Mouse (Mus musculus): ENCODE results near the gene Tnfrsf25. TPM values are rescaled to one million over a fixed set of nuclear protein-coding genes. Genes with fewer than 3 reads are reported as not detected.
A peak's percentile ranks its signal among the peaks of the same experiment; 100 is the strongest.

Gene Tnfrsf25
- total and polyA plus RNA-seq, 2 experiments from 2014 or later, result 0.19 to 1.4 TPM

GRCm38 (mm10) chr4:152100541-152100940 is 15.2 kb upstream of the Tnfrsf25 start:
- Histone ChIP-seq H3K4me2 (ENCODE audit: low read depth) (no peak overlapping the region), H3K9ac (no peak overlapping the region), H3K4me3 (ENCODE audit: low read depth, low read length) (no peak overlapping the region), H3K36me3 (ENCODE audit: insufficient read depth) (peaks cover 17% of the 10 kb centered on the region), H3K27ac (ENCODE audit: low read depth, low read length) (no peak overlapping the region), H3K9me3 (ENCODE audit: low read length) (no peaks in the 10 kb centered on the region), H3K27me3 (ENCODE audit: insufficient read depth, low read length) (no peaks in the 10 kb centered on the region), H3K4me1 (ENCODE audit: insufficient read depth) (no peaks in the 10 kb centered on the region)
- TF ChIP-seq CTCF (IDR thresholded peaks at IDR 0.05; ENCODE audit: low read depth), result no peak
- DNase-seq (no peak), ATAC-seq (no peak)
- 81% methylated on average over 11 of the region's 11 CpGs for WGBS

GRCm38 (mm10) chr4:152101081-152101653 is 14.6 kb upstream of the Tnfrsf25 start:
- no peak for TF ChIP-seq CTCF (IDR thresholded peaks at IDR 0.05; ENCODE audit: low read depth)
- DNase-seq (no peak), ATAC-seq (no peak)
- Histone ChIP-seq H3K27me3 (ENCODE audit: insufficient read depth, low read length) (no peaks in the 10 kb centered on the region), H3K9me3 (ENCODE audit: low read length) (no peaks in the 10 kb centered on the region), H3K9ac (no peak overlapping the region), H3K4me2 (ENCODE audit: low read depth) (no peak overlapping the region), H3K36me3 (ENCODE audit: insufficient read depth) (peaks cover 17% of the 10 kb centered on the region), H3K27ac (ENCODE audit: low read depth, low read length) (no peak overlapping the region), H3K4me3 (ENCODE audit: low read depth, low read length) (no peak overlapping the region), H3K4me1 (ENCODE audit: insufficient read depth) (no peaks in the 10 kb centered on the region)
- WGBS, result 82% methylated on average over 7 of the region's 7 CpGs

- Histone ChIP-seq H3K4me1 (ENCODE audit: insufficient read depth) (no peaks in the 10 kb centered on the region), H3K27ac (ENCODE audit: low read depth, low read length) (no peak overlapping the region), H3K27me3 (ENCODE audit: insufficient read depth, low read length) (no peaks in the 10 kb centered on the region), H3K4me2 (ENCODE audit: low read depth) (no peak overlapping the region), H3K4me3 (ENCODE audit: low read depth, low read length) (no peak overlapping the region), H3K9ac (no peak overlapping the region), H3K9me3 (ENCODE audit: low read length) (no peaks in the 10 kb centered on the region), H3K36me3 (ENCODE audit: insufficient read depth) (peaks cover 17% of the 10 kb centered on the region)
- WGBS, result 93% methylated on average over 16 of the region's 16 CpGs
- no peak for DNase-seq
- TF ChIP-seq CTCF (IDR thresholded peaks at IDR 0.05; ENCODE audit: low read depth), result no peak
- ATAC-seq, result no peak
Observed at GRCm38 (mm10) chr4:152101921-152102320, 13.8 kb upstream of the Tnfrsf25 start.

GRCm38 (mm10) chr4:152103025-152103424 is 12.7 kb upstream of the Tnfrsf25 start:
- Histone ChIP-seq H3K4me3 (ENCODE audit: low read depth, low read length) (no peak overlapping the region), H3K4me1 (ENCODE audit: insufficient read depth) (peaks cover 3% of the 10 kb centered on the region), H3K27me3 (ENCODE audit: insufficient read depth, low read length) (no peaks in the 10 kb centered on the region), H3K27ac (ENCODE audit: low read depth, low read length) (no peak overlapping the region), H3K9ac (no peak overlapping the region), H3K36me3 (ENCODE audit: insufficient read depth) (peaks cover 17% of the 10 kb centered on the region), H3K4me2 (ENCODE audit: low read depth) (no peak overlapping the region), H3K9me3 (ENCODE audit: low read length) (no peaks in the 10 kb centered on the region)
- peak; percentile 82 for TF ChIP-seq CTCF (IDR thresholded peaks at IDR 0.05; ENCODE audit: low read depth)
- DNase-seq (peak; percentile 53), ATAC-seq (no peak)
- 41% methylated on average over 7 of the region's 7 CpGs for WGBS

- H3K4me2 ChIP-seq (ENCODE audit: low read depth), result no peak overlapping the region
- peaks cover 13% of the 10 kb centered on the region for H3K4me1 ChIP-seq (ENCODE audit: insufficient read depth)
- H3K4me3 ChIP-seq (ENCODE audit: low read depth, low read length), result no peak overlapping the region
- H3K27me3 ChIP-seq (ENCODE audit: insufficient read depth, low read length), result no peaks in the 10 kb centered on the region
- H3K9me3 ChIP-seq (ENCODE audit: low read length), result no peaks in the 10 kb centered on the region
- no peak overlapping the region for H3K9ac ChIP-seq
- DNase-seq (no peak), ATAC-seq (no peak)
- TF ChIP-seq CTCF (IDR thresholded peaks at IDR 0.05; ENCODE audit: low read depth), result peak; percentile 46
- peaks cover 22% of the 10 kb centered on the region for H3K36me3 ChIP-seq (ENCODE audit: insufficient read depth)
- WGBS, result 58% methylated on average over 9 of the region's 9 CpGs
- no peak overlapping the region for H3K27ac ChIP-seq (ENCODE audit: low read depth, low read length)
Observed at GRCm38 (mm10) chr4:152106746-152107145, 9.0 kb upstream of the Tnfrsf25 start.

GRCm38 (mm10) chr4:152107493-152107892 is 8.2 kb upstream of the Tnfrsf25 start:
- H3K4me2 ChIP-seq (ENCODE audit: low read depth), result peak overlapping the region; percentile 53
- no peaks in the 10 kb centered on the region for H3K9me3 ChIP-seq (ENCODE audit: low read length)
- peaks cover 28% of the 10 kb centered on the region for H3K36me3 ChIP-seq (ENCODE audit: insufficient read depth)
- ATAC-seq, result peak; percentile 34
- DNase-seq, result no peak
- H3K27me3 ChIP-seq (ENCODE audit: insufficient read depth, low read length), result no peaks in the 10 kb centered on the region
- H3K27ac ChIP-seq (ENCODE audit: low read depth, low read length), result peak overlapping the region; percentile 35; the same call in 1 of the 2 replicates
- peaks cover 13% of the 10 kb centered on the region for H3K4me1 ChIP-seq (ENCODE audit: insufficient read depth)
- no peak for TF ChIP-seq CTCF (IDR thresholded peaks at IDR 0.05; ENCODE audit: low read depth)
- peak overlapping the region; percentile 39; the same call in 1 of the 2 replicates for H3K9ac ChIP-seq
- 14% methylated on average over 23 of the region's 24 CpGs for WGBS
- H3K4me3 ChIP-seq (ENCODE audit: low read depth, low read length), result peak overlapping the region; percentile 30

GRCm38 (mm10) chr4:152107971-152108509 is 7.7 kb upstream of the Tnfrsf25 start:
- 11% methylated on average over 30 of the region's 30 CpGs for WGBS
- ATAC-seq, result peak; percentile 89
- peak overlapping the region; percentile 30 for H3K4me3 ChIP-seq (ENCODE audit: low read depth, low read length)
- peaks cover 13% of the 10 kb centered on the region for H3K4me1 ChIP-seq (ENCODE audit: insufficient read depth)
- peak overlapping the region; percentile 53 for H3K4me2 ChIP-seq (ENCODE audit: low read depth)
- H3K27ac ChIP-seq (ENCODE audit: low read depth, low read length), result peak overlapping the region; percentile 35; the same call in 1 of the 2 replicates
- H3K36me3 ChIP-seq (ENCODE audit: insufficient read depth), result peaks cover 31% of the 10 kb centered on the region
- H3K9ac ChIP-seq, result peak overlapping the region; percentile 39; the same call in 1 of the 2 replicates
- no peaks in the 10 kb centered on the region for H3K9me3 ChIP-seq (ENCODE audit: low read length)
- no peak for TF ChIP-seq CTCF (IDR thresholded peaks at IDR 0.05; ENCODE audit: low read depth)
- DNase-seq, result peak; percentile 81
- H3K27me3 ChIP-seq (ENCODE audit: insufficient read depth, low read length), result no peaks in the 10 kb centered on the region

All from forebrain, postnatal 0 days (tissue).